Mouse (Mus musculus) skeletal muscle tissue, adult 2 months (tissue): ENCODE results near the gene Ahcyl1.

ENCODE experiments used
- DNase-seq: peaks from one replicate; pipeline ENCODE4 v3.0.0-alpha.2; 2012; ENCODE audit warnings: low read depth, low spot score

Gene Ahcyl1

GRCm38 (mm10) chr3:107703675-107704370, 7.5 kb upstream of the Ahcyl1 start:
- peak; percentile 69 for DNase-seq

- no peak for DNase-seq
Measured at GRCm38 (mm10) chr3:107701767-107702394, 5.5 kb upstream of the Ahcyl1 start.

GRCm38 (mm10) chr3:107700625-107701024, 4.3 kb upstream of the Ahcyl1 start:
- no peak for DNase-seq

GRCm38 (mm10) chr3:107696910-107697309, 550 bp upstream of the Ahcyl1 start:
- no peak for DNase-seq

- DNase-seq: no peak
Measured at GRCm38 (mm10) chr3:107695219-107695947, 977 bp downstream of the Ahcyl1 start.

- no peak for DNase-seq
Measured at GRCm38 (mm10) chr3:107694256-107694900, 2.0 kb downstream of the Ahcyl1 start.

GRCm38 (mm10) chr3:107690366-107690765, 6.0 kb downstream of the Ahcyl1 start:
- peak; percentile 59 for DNase-seq

GRCm38 (mm10) chr3:107689245-107689644, 7.1 kb downstream of the Ahcyl1 start:
- no peak for DNase-seq

- DNase-seq: no peak
Measured at GRCm38 (mm10) chr3:107688236-107688635, 8.1 kb downstream of the Ahcyl1 start.

GRCm38 (mm10) chr3:107686276-107686977, 9.9 kb downstream of the Ahcyl1 start:
- no peak for DNase-seq

- DNase-seq: no peak
Measured at GRCm38 (mm10) chr3:107685652-107686051, 10.7 kb downstream of the Ahcyl1 start.

- no peak for DNase-seq
Measured at GRCm38 (mm10) chr3:107683587-107683986, 12.8 kb downstream of the Ahcyl1 start.

- DNase-seq: no peak
Measured at GRCm38 (mm10) chr3:107680790-107681576, 15.4 kb downstream of the Ahcyl1 start.

GRCm38 (mm10) chr3:107671509-107671908, 24.9 kb downstream of the Ahcyl1 start:
- no peak for DNase-seq

GRCm38 (mm10) chr3:107670500-107670899, 25.9 kb downstream of the Ahcyl1 start:
- DNase-seq: no peak

GRCm38 (mm10) chr3:107668786-107669185, 27.6 kb downstream of the Ahcyl1 start:
- DNase-seq: no peak

- DNase-seq: no peak
Measured at GRCm38 (mm10) chr3:107667426-107667825, 28.9 kb downstream of the Ahcyl1 start.

GRCm38 (mm10) chr3:107664641-107665040, 31.7 kb downstream of the Ahcyl1 start:
- DNase-seq: no peak

- DNase-seq: no peak
Measured at GRCm38 (mm10) chr3:107659000-107659399, 37.4 kb downstream of the Ahcyl1 start.

GRCm38 (mm10) chr3:107656888-107657287, 39.5 kb downstream of the Ahcyl1 start:
- no peak for DNase-seq

GRCm38 (mm10) chr3:107656151-107656550, 40.2 kb downstream of the Ahcyl1 start:
- no peak for DNase-seq
